Mouse (Mus musculus) CD4-positive, CD25-positive, alpha-beta regulatory T cell, adult 2 months (primary cell): Measurements from ENCODE around the gene Rbm4b.

Experiments used
- DNase-seq: peaks from one replicate; pipeline ENCODE4 v3.0.0-alpha.2; 2012; ENCODE audit warnings: low read depth, low spot score

The Rbm4b gene

GRCm38 (mm10) chr19:4810309-4810708 is 54.0 kb downstream of the Rbm4b start:
- DNase-seq: no peak

GRCm38 (mm10) chr19:4810746-4811062 is 54.4 kb downstream of the Rbm4b start:
- DNase-seq: no peak

- DNase-seq: peak; percentile 97
Measured at GRCm38 (mm10) chr19:4811063-4811908, 55.0 kb downstream of the Rbm4b start, which contains the start of the genes Gm21992 and Rbm14. Gene Gm21992, minus strand, starts transcription at chr19:4811612. Gene Rbm14, minus strand, starts transcription at chr19:4811634.

GRCm38 (mm10) chr19:4811909-4812242 is 55.6 kb downstream of the Rbm4b start:
- DNase-seq: no peak

- DNase-seq: peak; percentile 57
Measured at GRCm38 (mm10) chr19:4812334-4812949, 56.1 kb downstream of the Rbm4b start.

- DNase-seq: peak; percentile 65
Measured at GRCm38 (mm10) chr19:4813015-4813414, 56.7 kb downstream of the Rbm4b start.
